Mouse (Mus musculus) gastrocnemius, postnatal 36 days (tissue): ENCODE results near the gene Ngdn. TPM values are rescaled to one million over a fixed set of nuclear protein-coding genes. Genes with fewer than 3 reads are reported as not detected.
"Not testable (repeated sequence)": the region's sequence is repeated elsewhere in the genome, so short reads cannot be mapped to it uniquely, and the experiment has no call there.

ENCODE experiments used
- DNase-seq, 2 experiments: peaks; one replicate each; pipeline ENCODE4 v3.0.0; 2022
- intact Hi-C: fragments of 180-260 bp; cut with DNase I; formaldehyde crosslinking; loops from one replicate; pipeline ENCODE4 v1.15.1; 2025
- total RNA-seq, 2 experiments: library from RNA; stranded (reverse); gene quantifications; 2 replicates each; pipeline ENCODE4 v1.2.3; 2021

Ngdn gene
- total RNA-seq, 2 experiments from 2014 or later: 13.9 to 18.1 TPM

DNA sequence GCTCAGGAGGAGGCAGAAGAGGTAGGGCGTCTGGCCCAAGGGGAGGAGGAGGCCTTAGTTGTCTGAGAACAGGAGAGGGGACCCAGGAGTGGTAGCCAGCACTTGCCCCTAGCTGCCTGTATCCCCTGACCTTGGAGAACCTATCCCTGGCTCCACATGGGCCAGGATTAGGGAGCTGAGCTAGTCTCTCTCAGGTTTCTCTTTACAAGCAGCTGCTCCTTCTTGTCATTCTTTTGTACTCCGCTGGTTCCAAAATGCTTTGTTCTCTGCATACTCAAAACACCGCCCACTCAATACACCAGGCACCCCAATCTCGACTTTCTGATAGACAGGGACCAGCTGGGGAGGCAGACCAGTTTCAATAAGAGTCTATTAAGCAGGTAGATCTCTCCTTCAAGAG lies 18.0 kb upstream of the Ngdn start:
- intact Hi-C loops: no loop called here
- no peak for DNase-seq

DNA sequence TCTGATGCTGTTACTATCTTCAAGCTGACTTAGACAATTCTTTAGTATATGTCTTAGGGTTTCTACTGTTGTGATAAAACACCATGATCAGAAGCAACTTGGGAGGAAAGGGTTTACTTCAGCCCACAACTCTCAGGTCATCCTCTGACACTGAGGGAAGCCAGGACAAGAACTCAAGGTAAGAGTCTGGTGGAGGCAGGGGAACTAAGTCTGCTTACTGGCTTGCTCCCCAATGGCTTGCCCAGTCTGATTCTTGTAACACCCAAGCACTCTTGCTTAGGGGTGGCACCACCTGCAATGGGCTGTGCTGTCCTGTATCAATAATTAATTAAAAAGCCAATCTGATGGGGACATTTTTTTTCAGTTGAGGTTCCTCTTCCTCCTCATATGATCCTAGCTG lies 16.6 kb upstream of the Ngdn start:
- no peak for DNase-seq
- intact Hi-C loops: no loop called here

DNA sequence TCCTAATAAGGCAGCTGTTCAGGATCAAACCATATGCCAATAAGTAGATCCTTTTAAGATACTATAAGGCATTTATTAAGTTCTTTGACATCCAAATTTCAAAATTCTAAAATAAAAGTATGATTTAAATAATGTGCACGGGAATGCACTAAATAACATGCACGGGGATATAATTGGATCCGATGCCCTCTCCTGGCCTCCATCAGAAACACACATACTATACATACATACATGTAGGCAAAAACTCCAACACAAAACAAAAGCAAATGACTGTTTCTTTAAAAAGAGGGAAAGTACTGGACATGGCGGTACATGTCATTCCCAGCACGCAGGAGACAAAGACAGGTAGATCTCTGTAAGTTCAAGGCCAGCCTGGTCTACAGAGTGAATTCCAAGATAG lies 15.4 kb upstream of the Ngdn start:
- intact Hi-C loops: loop anchor here (10.0 kb wide), 1 partner anchor 155 kb away; no protein-coding TSS in a partner anchor
- DNase-seq: not testable (repeated sequence)

DNA sequence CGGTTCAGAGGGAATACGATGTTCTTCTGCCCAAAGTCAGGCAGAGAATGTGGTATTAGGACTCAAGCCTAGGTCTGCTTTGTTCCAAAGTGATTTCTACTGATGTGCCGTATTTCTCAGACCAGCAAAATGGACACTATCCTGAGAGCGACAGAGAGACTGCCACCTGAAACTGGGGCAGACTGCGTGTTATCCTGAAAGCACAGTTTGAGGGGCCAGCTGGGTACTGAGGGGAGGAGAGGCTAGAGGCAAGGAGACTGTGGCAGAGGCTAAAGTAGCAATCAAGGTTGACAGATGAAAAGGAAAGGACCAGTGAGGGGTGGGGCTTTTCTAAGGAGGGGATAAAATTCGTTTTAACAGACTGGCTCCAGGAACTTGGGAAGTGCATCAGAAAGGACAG lies 14.4 kb upstream of the Ngdn start:
- DNase-seq: no peak
- intact Hi-C loops: loop anchor here (10.0 kb wide), 1 partner anchor 156 kb away; no protein-coding TSS in a partner anchor

DNA sequence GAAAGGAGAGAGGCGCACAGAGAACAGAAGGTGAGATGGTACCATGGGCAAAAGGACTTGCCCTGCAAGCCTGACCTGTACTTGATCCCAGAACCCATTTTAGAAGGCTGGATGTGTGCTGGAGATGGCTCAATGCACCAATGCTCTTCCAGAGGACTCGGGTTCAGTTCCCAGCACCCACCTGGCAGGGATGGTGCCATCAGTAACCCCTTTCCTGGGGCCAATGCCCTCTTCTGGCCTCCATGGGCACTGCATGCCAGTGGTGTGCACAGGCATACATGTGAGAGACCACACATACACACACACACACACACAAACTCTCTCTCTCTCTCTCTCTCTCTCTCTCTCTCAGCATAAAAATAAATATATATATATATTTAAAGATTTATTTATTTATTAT lies 13.8 kb upstream of the Ngdn start:
- DNase-seq: no peak
- intact Hi-C loops: loop anchor here (10.0 kb wide), 1 partner anchor 157 kb away; no protein-coding TSS in a partner anchor

DNA sequence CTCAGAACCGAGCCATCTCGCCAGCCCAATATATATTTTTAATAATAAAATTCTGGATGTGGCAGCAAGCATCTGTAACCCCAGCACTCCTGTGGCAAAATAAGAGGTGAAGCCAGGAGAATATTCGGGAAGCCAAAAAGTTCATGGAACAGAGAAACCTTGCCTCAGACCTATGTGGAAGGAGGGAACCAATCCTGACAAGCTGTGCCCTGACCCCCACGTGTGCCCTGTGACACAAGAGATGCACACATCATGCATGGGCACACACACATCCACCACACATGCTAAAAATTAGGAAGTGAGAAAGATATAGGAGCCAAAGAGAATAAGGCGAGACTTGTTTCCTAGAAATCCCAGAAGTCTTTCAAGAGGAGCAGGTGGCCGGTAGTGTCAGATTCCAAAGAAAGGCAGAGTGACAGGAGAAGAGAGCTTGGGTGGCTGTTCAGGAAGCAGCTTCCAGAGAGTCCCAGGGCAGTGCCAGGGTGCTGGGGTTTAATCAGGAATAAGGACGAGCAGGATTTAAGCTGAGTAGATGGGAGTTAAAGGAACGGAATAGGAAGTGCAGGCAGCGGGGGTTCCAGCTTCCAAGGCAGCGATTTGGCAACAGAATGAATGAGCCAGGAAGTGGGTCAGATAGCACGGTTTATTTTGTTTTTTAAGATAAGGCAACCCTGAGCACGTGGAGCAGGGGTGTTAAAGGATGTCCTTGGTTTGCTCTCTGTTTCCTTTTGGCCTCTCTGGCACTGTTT lies 13.1 kb upstream of the Ngdn start:
- intact Hi-C loops: loop anchor here (10.0 kb wide), 1 partner anchor 157 kb away; no protein-coding TSS in a partner anchor
- no peak for DNase-seq

DNA sequence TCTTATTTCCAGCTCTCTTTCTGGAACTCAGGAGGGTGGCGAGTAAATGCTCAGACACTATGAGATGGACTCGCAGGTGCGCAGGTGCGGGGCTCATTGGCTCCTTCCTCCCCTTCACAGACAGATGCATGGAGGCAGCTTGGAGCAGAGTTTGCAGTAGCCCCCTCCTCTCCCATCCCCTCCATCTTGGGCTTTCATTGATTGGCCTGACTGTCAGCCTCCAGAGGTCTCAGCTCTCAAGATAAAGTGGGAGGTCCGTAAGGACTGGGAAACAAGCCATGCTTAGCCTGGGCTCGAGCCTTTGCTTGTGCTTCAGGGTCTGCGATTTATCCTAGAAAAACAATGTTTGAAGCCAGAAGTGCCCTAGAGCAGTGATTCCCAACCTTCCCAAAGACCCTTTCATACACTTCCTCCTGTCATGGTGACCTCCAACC lies 12.6 kb upstream of the Ngdn start:
- intact Hi-C loops: loop anchor here (10.0 kb wide), 1 partner anchor 158 kb away; no protein-coding TSS in a partner anchor

DNA sequence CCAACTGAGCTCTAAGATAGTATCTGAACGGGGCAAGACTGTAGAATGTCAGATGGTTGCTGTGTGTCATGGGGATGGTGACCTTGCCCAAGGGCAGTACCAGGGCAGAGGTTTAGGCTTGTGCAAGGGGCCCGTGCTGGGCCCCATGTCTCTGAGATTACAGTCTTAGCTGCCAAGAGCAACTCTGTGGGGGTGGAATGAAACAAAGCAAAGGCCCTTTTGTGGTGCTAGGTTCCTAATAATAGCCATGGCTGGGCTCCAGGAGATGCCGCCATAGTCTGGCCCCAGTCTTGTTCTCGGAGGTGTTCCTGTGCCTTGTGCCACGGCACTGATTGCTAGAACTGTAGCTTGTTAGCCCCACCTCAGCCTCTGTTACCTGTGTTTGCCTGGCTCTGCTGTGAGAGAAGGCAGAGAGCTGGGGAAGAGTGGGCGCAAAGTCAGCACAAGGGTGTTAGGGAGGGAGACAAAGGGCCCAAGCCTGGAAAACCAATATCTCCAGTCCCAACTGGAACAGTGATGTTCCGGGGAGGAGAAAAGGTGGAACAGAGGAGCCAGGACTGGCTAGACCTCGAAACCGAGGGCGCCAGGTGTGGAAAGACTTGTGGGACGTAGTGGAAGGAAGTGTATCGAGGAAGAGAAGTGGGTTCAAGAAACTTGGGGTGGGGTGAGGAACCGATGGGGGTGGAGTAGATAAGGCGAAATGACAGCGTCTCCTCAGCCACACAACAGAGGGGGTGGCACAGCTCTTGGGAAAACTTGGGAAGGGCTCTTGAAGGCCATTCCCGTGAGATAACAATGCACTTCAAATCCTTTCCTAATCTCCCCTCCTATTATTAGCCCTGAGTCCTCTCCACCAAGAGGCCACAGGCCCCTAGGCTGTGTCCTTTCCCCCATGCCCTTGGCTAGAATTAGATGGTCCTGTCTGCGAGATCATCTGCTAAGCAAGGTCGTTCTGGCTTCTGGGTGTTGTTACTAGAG lies 11.1 kb upstream of the Ngdn start:
- no peak for DNase-seq
- intact Hi-C loops: loop anchor here (10.0 kb wide), 1 partner anchor 159 kb away; no protein-coding TSS in a partner anchor

More for the DNA sequence above, 12.6 kb upstream of the Ngdn start:
- no peak for DNase-seq

DNA sequence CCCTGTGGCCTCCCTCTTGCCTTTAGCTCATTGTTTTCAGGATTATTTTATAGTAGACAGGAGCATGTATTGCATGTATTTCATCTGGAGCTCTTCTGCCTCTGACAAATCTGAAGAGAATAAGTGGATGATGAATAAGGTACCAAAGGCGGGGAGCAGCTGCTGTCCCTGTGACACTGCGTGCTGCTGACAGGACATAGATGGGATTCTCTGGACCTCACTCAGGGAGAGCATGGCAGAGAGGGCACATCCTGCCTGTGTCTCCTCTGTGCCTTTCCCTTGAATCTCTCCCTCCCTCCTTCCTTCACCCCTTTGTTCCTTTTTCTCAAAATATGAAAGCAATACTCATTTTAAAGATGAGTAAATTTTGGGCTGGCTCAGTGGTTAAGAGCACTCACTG lies 9.7 kb upstream of the Ngdn start:
- DNase-seq: no peak
- intact Hi-C loops: loop anchor here (10.0 kb wide), 1 partner anchor 161 kb away; no protein-coding TSS in a partner anchor

DNA sequence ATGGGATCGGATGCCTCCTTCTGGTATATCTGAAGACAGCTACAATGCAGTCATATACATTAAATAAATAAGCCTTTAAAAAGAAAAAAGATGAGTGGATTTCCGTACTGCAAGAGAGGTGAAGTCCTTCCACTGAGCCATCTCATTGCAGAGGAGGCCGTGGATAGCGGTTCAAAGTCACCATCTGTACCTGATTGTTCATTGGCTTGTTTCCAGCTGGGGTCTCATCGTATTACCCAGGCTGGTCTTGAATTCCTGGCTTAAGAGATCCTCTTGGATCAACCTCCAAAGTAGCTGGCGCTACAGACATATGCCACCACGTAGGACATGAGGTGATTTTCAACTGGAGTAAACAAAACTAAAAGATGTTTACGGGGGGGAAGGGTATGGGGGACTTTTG lies 9.3 kb upstream of the Ngdn start:
- DNase-seq: no peak
- intact Hi-C loops: loop anchor here (10.0 kb wide), 1 partner anchor 161 kb away; no protein-coding TSS in a partner anchor

DNA sequence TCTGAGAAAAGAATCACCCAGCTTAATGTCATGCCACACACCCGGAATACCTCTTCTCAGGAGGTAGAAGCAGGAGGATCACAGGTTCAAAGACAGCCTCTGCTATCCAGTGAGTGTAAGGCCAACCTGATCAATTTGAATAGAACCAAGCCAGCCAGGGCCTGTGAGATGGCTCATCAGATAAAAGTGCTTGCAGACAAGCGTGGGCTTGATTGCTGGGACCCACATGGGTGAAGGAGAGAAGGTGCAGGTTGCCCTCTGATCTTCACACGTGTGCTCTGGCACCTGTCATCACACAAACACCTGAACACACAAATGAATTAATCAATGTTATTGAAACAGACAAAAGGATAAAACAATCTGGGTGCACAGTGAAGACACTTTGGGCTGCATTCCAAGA lies 8.7 kb upstream of the Ngdn start:
- intact Hi-C loops: loop anchor here (10.0 kb wide), 1 partner anchor 162 kb away; no protein-coding TSS in a partner anchor

DNA sequence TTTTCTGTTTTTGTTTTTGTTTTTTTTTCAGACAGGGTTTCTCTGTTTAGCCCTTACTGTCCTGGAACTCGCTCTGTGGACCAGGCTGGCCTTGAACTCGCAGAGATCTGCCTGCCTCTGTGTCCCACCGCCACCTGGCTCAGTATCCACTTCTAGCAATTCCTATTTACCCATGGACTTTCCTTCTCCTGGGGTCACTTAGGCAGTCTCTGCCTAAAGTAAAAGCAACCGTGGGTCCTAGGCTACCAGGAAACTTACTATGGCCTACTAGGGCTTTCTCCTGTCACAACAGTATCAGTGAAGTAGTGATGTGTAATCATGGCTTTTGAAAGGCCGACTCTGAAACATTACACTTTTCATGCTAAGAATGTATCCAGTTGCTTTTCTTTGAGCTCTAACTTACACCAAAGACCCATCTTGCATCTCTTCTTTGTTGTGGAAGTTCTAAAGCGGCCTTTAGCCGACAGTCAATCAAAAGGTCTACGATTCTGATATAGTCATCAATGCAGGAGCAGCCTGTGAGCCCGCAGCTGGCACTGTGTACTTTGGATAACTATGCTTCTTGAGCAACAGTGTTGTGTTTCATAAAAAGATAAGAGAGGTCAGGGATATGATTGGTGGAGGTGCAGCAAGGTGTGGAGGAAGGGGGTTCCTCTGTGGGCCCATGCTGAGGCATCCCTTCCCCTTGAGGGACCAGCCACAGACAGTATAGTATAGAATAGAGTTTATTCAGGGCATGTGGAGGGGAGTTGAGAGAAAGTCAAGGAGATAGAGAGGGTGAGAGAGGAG lies 7.9 kb upstream of the Ngdn start:
- no peak for DNase-seq
- intact Hi-C loops: loop anchor here (10.0 kb wide), 1 partner anchor 163 kb away; no protein-coding TSS in a partner anchor

More for the DNA sequence above, 8.7 kb upstream of the Ngdn start:
- no peak for DNase-seq

DNA sequence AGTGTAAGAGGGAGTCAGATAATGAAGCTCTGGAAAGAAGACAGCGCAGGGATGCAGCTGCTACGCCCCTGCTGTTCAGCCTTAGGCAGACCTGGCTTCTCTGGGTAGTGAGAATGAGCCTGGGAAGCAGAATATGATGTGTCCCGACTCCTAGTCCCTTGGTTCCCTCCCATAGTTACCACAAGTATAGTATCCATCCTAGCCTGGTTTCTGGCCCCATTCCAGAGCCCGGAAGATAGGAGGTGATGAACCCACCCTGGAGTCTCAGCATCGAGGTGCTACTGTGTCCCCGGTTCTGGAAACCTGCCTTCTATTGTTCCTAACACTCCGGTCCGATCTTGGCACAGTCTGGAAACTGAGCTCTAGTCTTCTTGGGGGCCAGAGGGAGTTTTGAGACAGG lies 6.8 kb upstream of the Ngdn start:
- intact Hi-C loops: loop anchor here (10.0 kb wide), 1 partner anchor 164 kb away; no protein-coding TSS in a partner anchor
- DNase-seq: no peak

DNA sequence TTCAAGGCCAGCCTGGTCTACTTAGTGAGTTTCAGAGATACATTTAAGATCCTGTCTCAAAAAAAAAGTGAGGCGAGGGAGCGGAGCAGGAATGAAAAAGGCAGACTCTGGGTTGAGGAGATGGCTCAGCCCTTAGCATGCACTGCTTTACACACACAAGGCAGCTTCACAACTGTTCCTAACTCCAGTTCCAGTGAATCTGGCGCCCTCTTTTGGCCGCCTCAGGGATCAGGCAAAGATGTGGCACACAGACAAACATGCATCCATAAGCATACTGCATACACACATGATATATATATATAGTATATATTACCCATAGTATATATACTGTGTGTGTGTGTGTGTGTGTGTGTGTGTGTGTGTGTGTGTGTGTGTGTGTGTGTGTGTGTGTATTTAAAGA lies 4.1 kb upstream of the Ngdn start:
- intact Hi-C loops: no loop called here
- DNase-seq: no peak

DNA sequence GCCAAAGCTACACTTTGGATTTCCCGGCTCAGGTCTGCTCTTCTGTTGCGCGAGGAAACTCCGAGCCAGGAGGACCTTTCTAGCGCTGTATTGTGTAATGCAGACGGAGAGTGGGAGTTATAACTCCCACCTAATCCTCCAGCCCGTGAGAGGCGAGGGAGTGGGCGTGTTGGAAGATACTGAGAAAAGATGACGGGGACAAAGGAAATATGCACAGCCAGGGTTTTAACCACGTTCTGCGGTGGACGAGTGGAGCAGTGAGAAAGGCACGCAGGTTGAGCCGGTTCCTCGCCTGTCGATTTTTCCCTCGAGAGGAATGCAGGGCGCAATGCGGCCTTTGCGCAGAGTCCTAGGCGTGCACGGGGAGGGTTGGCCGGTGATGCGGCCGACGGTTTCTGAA lies 663 bp upstream of the Ngdn start:
- intact Hi-C loops: loop anchor here (2.0 kb wide), 1 partner anchor 114 kb away; no protein-coding TSS in a partner anchor
- DNase-seq: no peak

DNA sequence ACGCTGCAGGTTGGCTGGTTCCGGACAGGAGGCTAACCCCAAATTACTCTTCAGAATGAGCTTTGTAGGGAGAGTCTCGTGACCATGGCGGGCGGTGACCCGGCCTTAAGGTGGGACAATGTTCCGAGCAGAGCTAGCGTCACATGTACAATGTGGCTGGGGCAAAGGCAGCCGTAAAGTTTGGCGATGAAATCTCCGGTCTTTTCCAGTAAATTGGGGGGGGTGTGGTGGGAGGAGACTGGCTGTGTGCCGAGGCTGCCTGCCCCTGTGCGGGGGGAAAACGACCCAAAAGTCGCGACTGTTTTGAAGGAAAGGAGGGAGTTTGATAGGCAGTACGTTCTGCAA lies 485 bp downstream of the Ngdn start:
- no peak for DNase-seq
- intact Hi-C loops: loop anchor here (2.0 kb wide), 1 partner anchor 115 kb away; no protein-coding TSS in a partner anchor

DNA sequence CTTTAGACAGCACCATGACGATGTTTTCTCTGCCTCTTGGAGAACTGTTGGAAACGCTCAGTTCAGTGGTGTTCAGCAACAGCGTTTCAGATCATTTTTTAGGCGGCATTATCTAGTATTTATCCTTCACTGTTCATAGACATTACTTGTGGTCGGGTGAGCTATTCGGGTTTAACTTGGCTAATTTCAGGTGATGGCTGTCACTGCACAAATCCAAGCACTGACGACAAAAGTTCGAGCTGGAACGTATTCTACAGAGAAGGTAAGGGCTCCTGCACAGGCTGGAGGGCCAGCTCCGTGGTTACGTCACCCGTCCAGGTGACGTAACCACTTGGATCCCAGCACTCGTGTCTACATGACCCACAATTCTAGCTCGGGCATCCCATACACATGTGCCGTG lies 1.6 kb downstream of the Ngdn start:
- no peak for DNase-seq
- intact Hi-C loops: no loop called here

DNA sequence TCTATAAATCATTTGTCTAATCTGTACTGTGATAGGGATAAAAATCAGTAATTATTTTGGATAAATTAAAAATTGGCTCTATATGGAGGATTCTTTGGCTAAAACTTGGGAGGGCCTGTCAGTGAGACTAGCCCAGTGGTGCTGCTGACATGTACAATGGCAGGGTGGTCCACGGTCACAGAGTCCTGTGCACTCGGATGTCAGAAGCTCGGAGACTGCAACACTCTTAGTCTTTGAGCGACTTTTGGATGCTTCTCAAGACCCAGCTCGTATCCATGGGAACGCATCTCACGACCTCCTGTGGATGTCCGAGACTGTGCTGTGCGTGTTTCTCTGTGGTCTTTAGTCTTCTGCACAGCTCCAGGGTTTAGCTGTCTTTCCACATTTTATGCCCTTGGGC lies 5.1 kb downstream of the Ngdn start:
- intact Hi-C loops: no loop called here
- no peak for DNase-seq

DNA sequence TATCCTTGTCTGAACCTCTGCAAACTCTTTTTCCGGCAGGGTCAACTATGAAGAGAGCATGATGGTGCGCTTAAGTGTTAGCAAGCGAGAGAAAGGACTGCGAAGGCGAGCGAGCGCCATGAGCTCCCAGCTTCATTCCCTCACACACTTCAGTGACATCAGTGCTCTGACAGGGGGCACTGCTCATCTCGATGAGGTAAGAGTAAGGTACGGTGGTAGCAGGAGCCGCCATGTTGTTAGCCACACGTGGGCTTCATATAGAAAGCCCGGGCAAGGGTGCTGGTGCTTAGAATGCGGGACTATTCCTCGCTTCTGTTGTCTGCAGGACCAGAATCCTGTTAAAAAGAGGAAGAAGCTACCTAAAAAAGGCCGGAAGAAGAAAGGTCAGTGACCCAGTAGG lies 7.8 kb downstream of the Ngdn start:
- DNase-seq: no peak
- intact Hi-C loops: no loop called here

DNA sequence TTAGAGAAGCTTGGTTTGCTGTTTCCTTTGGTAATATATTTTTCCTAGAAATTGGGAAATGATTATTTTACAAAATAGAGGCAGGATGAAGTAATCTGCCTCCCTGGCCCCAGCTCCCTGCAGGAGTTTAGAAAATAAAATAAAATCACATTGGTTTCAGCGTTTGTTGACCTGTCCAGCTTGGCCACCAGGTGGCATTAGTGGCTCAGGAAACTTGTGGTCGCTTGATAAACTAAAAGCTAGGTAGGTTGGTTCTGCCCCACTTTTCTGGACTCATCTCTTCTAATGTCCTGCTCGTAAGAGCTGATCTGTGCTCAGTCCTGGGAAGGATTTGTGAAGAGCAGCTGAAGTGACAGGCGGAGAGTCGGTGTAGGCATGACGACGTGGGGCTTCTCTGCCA lies 9.0 kb downstream of the Ngdn start:
- DNase-seq: peak; percentile 24 to 29
- intact Hi-C loops: no loop called here
